In the genomic region with DNA sequence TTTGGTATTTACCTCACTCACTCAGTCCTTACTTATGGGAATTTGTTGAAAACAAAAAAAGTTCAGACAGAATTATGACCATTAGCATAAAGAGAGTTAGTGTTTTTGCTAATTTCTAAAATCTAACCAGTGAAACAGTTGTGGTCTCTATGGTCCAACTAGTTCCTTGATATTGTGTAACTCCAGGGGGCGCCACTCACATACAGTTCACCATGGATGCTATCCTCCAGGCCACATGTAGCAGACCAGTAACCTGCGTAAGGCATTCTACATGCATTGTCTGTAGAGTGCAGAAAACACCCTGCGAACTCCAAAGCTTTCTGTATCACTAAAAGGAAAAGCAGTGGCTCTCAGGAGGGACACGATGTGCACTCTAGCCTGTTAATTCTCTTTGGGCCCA, we compare ENCODE assay signal across 8 mouse cellular contexts.
DNase-seq lines count a peak whose midpoint lies in the region; ATAC-seq lines count a peak whose summit lies in the region.

No protein-coding gene starts in this region.

- DNase-seq in right cerebral cortex, postnatal 14 days, result peak; percentile 54
- DNase-seq in right cerebral cortex, adult 18-20 months, result no peak
- peak; percentile 37 for DNase-seq in c-Kit-positive CD71-negative TER-119-negative erythroid progenitor cells, embryonic 14.5 days (ENCODE audit: low read depth)
- peak; percentile 68 for DNase-seq in kidney, adult 18-20 months
- no peak for DNase-seq in liver, embryonic 11.5 days (ENCODE audit: low spot score)
- DNase-seq in spleen, adult 12 weeks (ENCODE audit: low spot score), result no peak

- no peak overlapping the region for H3K9ac ChIP-seq in forebrain, embryonic 13.5 days
- no peak overlapping the region for H3K9ac ChIP-seq in liver, embryonic 11.5 days (ENCODE audit: low read depth, low read length)
- H3K9ac ChIP-seq in neural tube, embryonic 14.5 days (replicated peaks; ENCODE audit: low read depth, low read length), result no peak overlapping the region

- H3K9me3 ChIP-seq in forebrain, embryonic 13.5 days (replicated peaks), result no peaks in the 10 kb centered on the region
- no peaks in the 10 kb centered on the region for H3K9me3 ChIP-seq in liver, embryonic 11.5 days (ENCODE audit: control insufficient read depth, low read length)
- no peaks in the 10 kb centered on the region for H3K9me3 ChIP-seq in neural tube, embryonic 14.5 days (ENCODE audit: control insufficient read depth, low read length)

- WGBS in forebrain, embryonic 13.5 days, result 50% methylated on average over 4 of the region's 4 CpGs
- WGBS in liver, embryonic 11.5 days, result 46% methylated on average over 4 of the region's 4 CpGs
- WGBS in neural tube, embryonic 14.5 days, result 44% methylated on average over 4 of the region's 4 CpGs

- ATAC-seq in forebrain, embryonic 13.5 days, result peak; percentile 81
- peak; percentile 78; the same call in 1 of the 2 replicates for ATAC-seq in liver, embryonic 11.5 days (replicated peaks; ENCODE audit: low FRiP score)
- peak; percentile 72 for ATAC-seq in neural tube, embryonic 14.5 days (ENCODE audit: low read depth)

- no peak overlapping the region for H3K27ac ChIP-seq in forebrain, embryonic 13.5 days
- H3K27ac ChIP-seq in liver, embryonic 11.5 days (ENCODE audit: low read depth, low read length), result no peak overlapping the region
- H3K27ac ChIP-seq in neural tube, embryonic 14.5 days (ENCODE audit: low read depth, low read length), result no peak overlapping the region

- no peaks in the 10 kb centered on the region for H3K36me3 ChIP-seq in forebrain, embryonic 13.5 days (ENCODE audit: poor library complexity, severe bottlenecking)
- H3K36me3 ChIP-seq in liver, embryonic 11.5 days (ENCODE audit: control insufficient read depth, insufficient read depth, low read length), result no peaks in the 10 kb centered on the region
- H3K36me3 ChIP-seq in neural tube, embryonic 14.5 days (ENCODE audit: control insufficient read depth, insufficient read depth, low read length), result no peaks in the 10 kb centered on the region

- no peak overlapping the region for H3K4me3 ChIP-seq in forebrain, embryonic 13.5 days
- no peak overlapping the region for H3K4me3 ChIP-seq in liver, embryonic 11.5 days (ENCODE audit: low read depth, low read length)
- H3K4me3 ChIP-seq in neural tube, embryonic 14.5 days (ENCODE audit: low read depth, low read length), result no peak overlapping the region

- H3K4me2 ChIP-seq in forebrain, embryonic 13.5 days, result no peak overlapping the region
- no peak overlapping the region for H3K4me2 ChIP-seq in liver, embryonic 11.5 days
- no peak overlapping the region for H3K4me2 ChIP-seq in neural tube, embryonic 14.5 days (ENCODE audit: low read depth, low read length)

- H3K27me3 ChIP-seq in forebrain, embryonic 13.5 days, result no peaks in the 10 kb centered on the region
- no peaks in the 10 kb centered on the region for H3K27me3 ChIP-seq in liver, embryonic 11.5 days (replicated peaks; ENCODE audit: control insufficient read depth, insufficient read depth, low read length)
- H3K27me3 ChIP-seq in neural tube, embryonic 14.5 days (ENCODE audit: control insufficient read depth, insufficient read depth, low read length), result no peaks in the 10 kb centered on the region

- H3K4me1 ChIP-seq in forebrain, embryonic 13.5 days, result no peaks in the 10 kb centered on the region
- no peaks in the 10 kb centered on the region for H3K4me1 ChIP-seq in liver, embryonic 11.5 days (replicated peaks; ENCODE audit: control insufficient read depth, insufficient read depth, low read length)
- H3K4me1 ChIP-seq in neural tube, embryonic 14.5 days (ENCODE audit: control insufficient read depth, insufficient read depth, low read length), result no peaks in the 10 kb centered on the region

Comparison
In these comparisons a context has a peak if more than half of its experiments do, and no peak if none do; other contexts are left out.
1. DNase-seq: peak in right cerebral cortex, postnatal 14 days (single experiment), c-Kit-positive CD71-negative TER-119-negative erythroid progenitor cells, embryonic 14.5 days (single experiment) and kidney, adult 18-20 months (single experiment); none in right cerebral cortex, adult 18-20 months (single experiment), liver, embryonic 11.5 days (single experiment) and spleen, adult 12 weeks (single experiment).
2. Peak in every context shown above with its lines, with median percentiles within 50 percentile points of each other: ATAC-seq.